Mouse (Mus musculus) hindbrain, embryonic 11.5 days (tissue): ENCODE data around the gene Invs. TPM values are rescaled to one million over a fixed set of nuclear protein-coding genes. Genes with fewer than 3 reads are reported as not detected.
A peak's percentile ranks its signal among the peaks of the same experiment; 100 is the strongest.

ENCODE experiments used
- ATAC-seq: fragments of 200-750 bp; cut with Nextera tagmentation; 2 replicates; pipeline ENCODE4 v1.8.0; 2017; ENCODE audit warnings: mild to moderate bottlenecking, moderate TSS enrichment, moderate library complexity; ENCODE audit not compliant: low FRiP score
- DNase-seq: peaks from one replicate; pipeline ENCODE4 v3.0.0-alpha.2; 2015; ENCODE audit warnings: low spot score
- H3K27ac ChIP-seq: fragments of 300-500 bp; sonication (generic); 2 replicates; pipeline ENCODE4 v1.5.1; 2014; ENCODE audit warnings: mild to moderate bottlenecking, low read depth, low read length
- H3K27me3 ChIP-seq: fragments of 300-500 bp; sonication (generic); 2 replicates; pipeline ENCODE4 v1.6.1; 2014; ENCODE audit warnings: mild to moderate bottlenecking, low read length, moderate library complexity, mixed read lengths; ENCODE audit not compliant: control insufficient read depth, insufficient read depth
- H3K36me3 ChIP-seq: fragments of 300-500 bp; sonication (generic); 2 replicates; pipeline ENCODE4 v1.6.1; 2014; ENCODE audit warnings: mild to moderate bottlenecking, low read length, moderate library complexity, mixed read lengths; ENCODE audit not compliant: control insufficient read depth, insufficient read depth
- H3K4me1 ChIP-seq: fragments of 300-500 bp; sonication (generic); replicated peaks from 2 replicates; pipeline ENCODE4 v1.6.1; 2014; ENCODE audit warnings: low read length, mixed read lengths; ENCODE audit not compliant: control insufficient read depth, insufficient read depth
- H3K4me2 ChIP-seq: fragments of 300-500 bp; sonication (generic); replicated peaks from 2 replicates; pipeline ENCODE4 v1.6.1; 2014; ENCODE audit warnings: mild to moderate bottlenecking, low read depth, low read length
- H3K4me3 ChIP-seq: fragments of 300-500 bp; sonication (generic); 2 replicates; pipeline ENCODE4 v1.5.1; 2014; ENCODE audit warnings: low read depth, low read length
- H3K9ac ChIP-seq: fragments of 300-500 bp; sonication (generic); 2 replicates; pipeline ENCODE4 v1.6.1; 2014; ENCODE audit warnings: low read depth, low read length
- H3K9me3 ChIP-seq: fragments of 300-500 bp; sonication (generic); 2 replicates; pipeline ENCODE4 v1.6.1; 2016; ENCODE audit warnings: low read length; ENCODE audit not compliant: control insufficient read depth
- WGBS: fragments of 180-500 bp; shearing (Covaris S2); extraction: QIAGEN DNeasy Blood & Tissue Kit; methylation state at CpG from one replicate; pipeline ENCODE4 v1.1.7; 2014; 5-methylcytosine and 5-hydroxymethylcytosine counted together
- polyA plus RNA-seq: library from polyadenylated mRNA; unstranded; fragments of >200 nt; fragmentation: Nextera tagmentation; extraction: Ambion mirVana; gene quantifications from 2 replicates; pipeline ENCODE4 v1.2.1, GENCODE M21; 2014

Invs gene
- 6.7 and 9.4 TPM in 2 replicates for polyA plus RNA-seq

GRCm38 (mm10) chr4:48279498-48280134, at the start of gene Invs, which contains the start of gene Erp44:
Gene Invs, plus strand, starts transcription at chr4:48279760.
Gene Erp44, minus strand, starts transcription at chr4:48279558.
- Histone ChIP-seq H3K27me3 (no peaks in the 10 kb centered on the region), H3K4me2 (peak within 1 kb of the TSS; percentile 74), H3K4me3 (peak within 1 kb of the TSS; percentile 95), H3K4me1 (no peaks in the 10 kb centered on the region), H3K9me3 (no peaks in the 10 kb centered on the region), H3K9ac (peak within 1 kb of the TSS; percentile 88), H3K27ac (peak within 1 kb of the TSS; percentile 76), H3K36me3 (no peaks in the 10 kb centered on the region)
- 0% methylated on average over 41 of the region's 41 CpGs for WGBS
- DNase-seq (peak; percentile 96), ATAC-seq (peak; percentile 100)

- Histone ChIP-seq H3K4me1 (no peaks in the 10 kb centered on the region), H3K9me3 (no peaks in the 10 kb centered on the region), H3K4me3 (no peak overlapping the region), H3K27me3 (no peaks in the 10 kb centered on the region), H3K4me2 (no peak overlapping the region), H3K9ac (no peak overlapping the region), H3K36me3 (no peaks in the 10 kb centered on the region), H3K27ac (no peak overlapping the region)
- ATAC-seq: no peak
- WGBS: 84% methylated on average over 3 of the region's 3 CpGs
- no peak for DNase-seq
Observed at GRCm38 (mm10) chr4:48236721-48237120, 42.8 kb upstream of the Invs start.

GRCm38 (mm10) chr4:48239046-48239445, 40.5 kb upstream of the Invs start:
- WGBS: 88% methylated on average over 4 of the region's 4 CpGs
- H3K27me3 ChIP-seq: no peaks in the 10 kb centered on the region
- H3K36me3 ChIP-seq: no peaks in the 10 kb centered on the region
- DNase-seq (no peak), ATAC-seq (no peak)
- H3K4me3 ChIP-seq: no peak overlapping the region
- no peak overlapping the region for H3K4me2 ChIP-seq
- no peaks in the 10 kb centered on the region for H3K4me1 ChIP-seq
- no peak overlapping the region for H3K9ac ChIP-seq
- H3K27ac ChIP-seq: no peak overlapping the region
- no peaks in the 10 kb centered on the region for H3K9me3 ChIP-seq

- Histone ChIP-seq H3K4me3 (no peak overlapping the region), H3K4me2 (no peak overlapping the region), H3K27me3 (no peaks in the 10 kb centered on the region), H3K4me1 (no peaks in the 10 kb centered on the region), H3K9ac (no peak overlapping the region), H3K27ac (no peak overlapping the region), H3K9me3 (no peaks in the 10 kb centered on the region), H3K36me3 (no peaks in the 10 kb centered on the region)
- 90% methylated on average over 4 of the region's 4 CpGs for WGBS
- DNase-seq: no peak
- no peak for ATAC-seq
Observed at GRCm38 (mm10) chr4:48242482-48242881, 37.1 kb upstream of the Invs start.

- Histone ChIP-seq H3K36me3 (no peaks in the 10 kb centered on the region), H3K4me1 (no peaks in the 10 kb centered on the region), H3K4me2 (no peak overlapping the region), H3K4me3 (no peak overlapping the region), H3K9me3 (no peaks in the 10 kb centered on the region), H3K27ac (no peak overlapping the region), H3K9ac (no peak overlapping the region), H3K27me3 (no peaks in the 10 kb centered on the region)
- ATAC-seq: no peak
- no peak for DNase-seq
- 73% methylated on average over 1 of the region's 1 CpGs for WGBS
Observed at GRCm38 (mm10) chr4:48243737-48244136, 35.8 kb upstream of the Invs start.

- H3K27ac ChIP-seq: no peak overlapping the region
- no peak overlapping the region for H3K9ac ChIP-seq
- ATAC-seq: no peak
- 86% methylated on average over 2 of the region's 2 CpGs for WGBS
- no peak overlapping the region for H3K4me2 ChIP-seq
- no peak for DNase-seq
- H3K36me3 ChIP-seq: no peaks in the 10 kb centered on the region
- H3K4me1 ChIP-seq: no peaks in the 10 kb centered on the region
- no peaks in the 10 kb centered on the region for H3K9me3 ChIP-seq
- no peak overlapping the region for H3K4me3 ChIP-seq
- H3K27me3 ChIP-seq: no peaks in the 10 kb centered on the region
Observed at GRCm38 (mm10) chr4:48244280-48244679, 35.3 kb upstream of the Invs start.

- Histone ChIP-seq H3K27ac (no peak overlapping the region), H3K9ac (no peak overlapping the region), H3K4me1 (no peaks in the 10 kb centered on the region), H3K36me3 (no peaks in the 10 kb centered on the region), H3K27me3 (no peaks in the 10 kb centered on the region), H3K4me2 (no peak overlapping the region), H3K4me3 (no peak overlapping the region), H3K9me3 (no peaks in the 10 kb centered on the region)
- DNase-seq (no peak), ATAC-seq (no peak)
Observed at GRCm38 (mm10) chr4:48253266-48253665, 26.3 kb upstream of the Invs start.

GRCm38 (mm10) chr4:48258045-48258444, 21.5 kb upstream of the Invs start:
- Histone ChIP-seq H3K4me1 (no peaks in the 10 kb centered on the region), H3K4me2 (no peak overlapping the region), H3K27me3 (no peaks in the 10 kb centered on the region), H3K4me3 (no peak overlapping the region), H3K27ac (no peak overlapping the region), H3K9ac (no peak overlapping the region), H3K36me3 (no peaks in the 10 kb centered on the region), H3K9me3 (no peaks in the 10 kb centered on the region)
- 91% methylated on average over 3 of the region's 3 CpGs for WGBS
- no peak for DNase-seq
- ATAC-seq: no peak

GRCm38 (mm10) chr4:48267683-48268082, 11.9 kb upstream of the Invs start:
- DNase-seq: no peak
- 91% methylated on average over 3 of the region's 3 CpGs for WGBS
- no peaks in the 10 kb centered on the region for H3K4me1 ChIP-seq
- H3K27ac ChIP-seq: no peak overlapping the region
- H3K4me3 ChIP-seq: no peak overlapping the region
- no peak for ATAC-seq
- no peaks in the 10 kb centered on the region for H3K9me3 ChIP-seq
- no peak overlapping the region for H3K4me2 ChIP-seq
- H3K9ac ChIP-seq: no peak overlapping the region
- no peaks in the 10 kb centered on the region for H3K36me3 ChIP-seq
- no peaks in the 10 kb centered on the region for H3K27me3 ChIP-seq
